Mouse (Mus musculus) large intestine, adult 2 months (tissue): ENCODE results near the gene Tmed1. TPM values are rescaled to one million over a fixed set of nuclear protein-coding genes. Genes with fewer than 3 reads are reported as not detected.
"Not testable (repeated sequence)": the region's sequence is repeated elsewhere in the genome, so short reads cannot be mapped to it uniquely, and the experiment has no call there.

Experiments
- DNase-seq: peaks from one replicate; pipeline ENCODE4 v3.0.0-alpha.2; 2012; ENCODE audit warnings: low read depth, low spot score
- WGBS: fragments of 180-500 bp; shearing (Covaris S2); methylation state at CpG from one replicate; pipeline ENCODE4 v1.1.7; 2018; 5-methylcytosine and 5-hydroxymethylcytosine counted together
- polyA plus RNA-seq: library from polyadenylated mRNA; depleted of rRNA; stranded (reverse); fragments of >200 nt; gene quantifications from 2 replicates; pipeline ENCODE4 v1.2.3, GENCODE M21; 2012; rRNA removed

Tmed1 gene
- polyA plus RNA-seq = 11.6 and 15.5 TPM in 2 replicates

DNA sequence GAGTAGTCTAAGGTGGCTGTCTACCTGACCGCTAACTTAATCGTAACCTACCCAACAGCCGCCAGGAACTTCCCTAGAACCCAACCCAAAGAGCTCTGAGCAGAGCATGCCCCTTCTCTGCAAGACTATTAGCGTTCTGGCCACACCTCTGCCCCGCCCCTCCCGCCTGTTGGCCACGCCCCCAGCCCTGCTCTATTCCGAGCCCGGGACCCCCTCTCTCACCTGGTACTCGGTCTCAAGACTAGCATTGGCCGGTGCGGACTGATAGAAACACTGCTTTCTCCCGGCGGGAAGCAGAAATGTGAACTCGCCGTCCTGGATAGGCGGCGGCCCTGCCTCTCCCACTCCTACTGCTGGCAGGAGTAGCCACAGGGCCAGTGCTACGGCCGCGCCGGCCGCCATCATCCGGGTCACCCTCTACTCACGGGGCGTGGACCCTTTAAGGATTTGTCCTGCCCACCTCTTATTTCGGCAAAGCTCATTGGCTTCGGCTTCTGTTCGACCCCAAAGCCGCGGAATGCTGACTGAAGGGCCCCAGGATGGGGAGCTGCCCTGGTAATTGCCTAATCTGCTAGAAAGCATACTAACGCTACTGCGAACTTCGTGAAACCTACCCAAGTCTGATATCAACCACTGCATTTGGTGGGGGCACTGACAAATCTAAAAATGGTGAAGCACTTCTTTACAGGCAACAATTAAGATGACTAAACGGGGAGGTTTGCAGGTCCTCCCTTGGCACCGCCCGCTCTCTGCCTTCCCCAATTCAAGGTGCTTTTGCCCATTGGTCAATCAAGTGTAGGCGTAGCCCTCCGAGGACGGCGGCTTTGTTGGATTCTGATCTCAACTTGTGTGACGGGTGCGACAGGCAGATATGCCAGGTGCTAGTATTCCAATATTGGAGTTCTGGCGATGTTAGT is at the start of gene Tmed1:
Tmed1 (minus strand) TSS at position 481 of the 917 bp plus-strand sequence.
- WGBS = under 1% methylated on average over 44 of the region's 44 CpGs
- peak; percentile 64 for DNase-seq

DNA sequence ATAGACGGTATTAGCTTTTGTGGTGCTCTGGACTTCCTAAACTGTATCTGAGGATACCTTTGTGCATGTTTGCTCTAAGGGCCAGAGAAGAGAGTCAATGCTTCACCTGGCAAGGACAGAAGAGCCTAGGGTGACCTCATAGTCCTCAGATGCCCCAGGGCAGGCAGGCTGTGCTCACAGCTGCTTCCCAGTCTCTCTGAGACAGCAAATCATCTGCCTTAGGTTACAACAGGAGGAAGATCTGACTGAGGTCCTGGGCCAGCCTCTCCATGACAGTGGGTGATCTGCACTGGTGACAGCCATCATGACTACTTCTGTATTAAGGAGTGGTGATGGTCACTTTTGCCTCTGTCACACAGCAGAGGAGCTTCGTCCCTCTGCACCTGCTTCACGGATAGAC is 49.1 kb upstream of the Tmed1 start:
- WGBS = 96% methylated on average over 3 of the region's 3 CpGs

DNA sequence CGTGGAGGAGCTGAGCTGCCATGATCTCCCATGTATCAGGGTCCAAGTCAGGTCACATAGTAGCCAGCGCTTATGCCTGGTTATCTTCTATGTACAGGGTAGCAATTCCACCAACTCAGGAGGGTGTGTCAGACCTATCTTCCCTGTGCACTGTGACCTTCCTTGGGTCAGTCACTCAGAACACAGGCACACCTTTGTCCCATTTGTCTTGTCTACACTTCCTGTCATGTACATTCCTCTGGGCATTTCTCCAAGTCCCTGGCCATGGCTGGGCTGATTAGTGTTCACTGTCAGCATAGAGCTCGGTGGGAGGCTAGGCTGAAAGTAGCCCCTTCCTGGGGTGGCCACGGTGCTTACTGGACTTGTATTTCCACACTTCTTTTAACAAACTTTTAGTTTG is 48.3 kb upstream of the Tmed1 start:
- peak; percentile 46 for DNase-seq
- WGBS = 33% methylated on average over 4 of the region's 4 CpGs

More for the DNA sequence above, 49.1 kb upstream of the Tmed1 start:
- DNase-seq = no peak

DNA sequence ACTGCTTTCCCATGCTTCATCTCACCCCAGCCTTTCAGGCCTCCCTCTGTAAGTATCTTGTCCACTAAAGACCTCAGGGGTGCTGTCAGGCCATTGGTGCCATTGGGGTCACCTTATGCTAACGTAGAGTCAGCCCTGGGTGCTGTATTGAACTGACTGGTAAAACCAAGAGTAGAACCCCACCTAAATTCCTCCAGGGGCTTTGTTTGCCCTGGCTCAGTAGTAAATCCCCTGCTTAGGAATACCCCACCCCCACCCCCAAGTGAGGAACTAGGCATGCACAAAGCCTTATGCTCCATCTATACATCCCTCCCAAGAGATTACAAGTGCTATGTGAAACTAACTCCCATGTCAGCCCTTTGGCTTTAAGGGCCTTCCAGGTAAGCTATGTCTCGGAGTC is 47.5 kb upstream of the Tmed1 start:
- DNase-seq = no peak
- WGBS = 93% methylated on average over 2 of the region's 2 CpGs

DNA sequence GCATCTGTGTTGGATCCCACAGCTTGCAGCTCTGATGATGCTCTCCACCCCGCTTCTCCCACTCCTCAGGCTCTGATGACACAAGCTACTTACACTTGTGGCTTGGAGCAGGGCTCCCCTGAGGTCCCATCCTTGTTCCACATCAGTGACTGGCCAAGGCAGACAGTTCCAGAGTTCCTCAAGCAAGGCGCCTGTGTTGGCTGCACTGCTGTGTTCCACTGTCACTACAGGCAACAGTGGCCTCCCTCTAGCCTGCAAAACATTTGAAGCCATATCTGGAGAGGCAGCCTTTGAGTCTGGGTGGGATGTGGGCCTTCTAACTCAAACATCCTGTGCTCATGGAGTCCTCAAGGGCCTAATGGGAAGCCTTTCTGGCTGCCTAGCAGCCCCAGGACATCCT is 46.9 kb upstream of the Tmed1 start:
- 91% methylated on average over 2 of the region's 2 CpGs for WGBS
- no peak for DNase-seq

DNA sequence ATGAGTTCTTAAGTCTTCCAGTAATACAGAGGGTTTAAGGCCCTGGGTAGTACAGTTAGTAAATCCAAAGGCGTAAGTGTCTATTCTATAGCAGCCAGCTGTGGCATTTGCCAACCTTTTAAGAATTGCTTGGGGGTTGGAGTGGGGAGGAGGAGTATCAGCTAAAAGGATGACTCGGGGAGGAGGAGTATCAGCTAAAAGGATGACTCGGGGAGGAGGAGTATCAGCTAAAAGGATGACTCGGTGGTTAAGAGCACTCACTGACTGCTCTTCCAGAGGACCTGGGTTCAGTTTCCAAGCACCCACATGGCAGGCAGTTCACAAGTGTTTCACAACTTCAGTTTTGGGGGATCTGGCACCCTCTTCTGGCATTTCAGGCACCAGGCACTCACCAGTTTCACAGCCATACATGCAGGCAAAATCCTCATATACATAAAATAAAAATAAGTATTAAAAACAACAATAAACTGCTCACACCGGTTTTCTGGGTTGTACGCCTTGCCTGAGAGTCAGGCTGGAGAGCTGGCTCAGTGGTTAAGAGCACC is 45.2 kb upstream of the Tmed1 start:
- WGBS = 87% methylated on average over 6 of the region's 6 CpGs
- DNase-seq = no peak

DNA sequence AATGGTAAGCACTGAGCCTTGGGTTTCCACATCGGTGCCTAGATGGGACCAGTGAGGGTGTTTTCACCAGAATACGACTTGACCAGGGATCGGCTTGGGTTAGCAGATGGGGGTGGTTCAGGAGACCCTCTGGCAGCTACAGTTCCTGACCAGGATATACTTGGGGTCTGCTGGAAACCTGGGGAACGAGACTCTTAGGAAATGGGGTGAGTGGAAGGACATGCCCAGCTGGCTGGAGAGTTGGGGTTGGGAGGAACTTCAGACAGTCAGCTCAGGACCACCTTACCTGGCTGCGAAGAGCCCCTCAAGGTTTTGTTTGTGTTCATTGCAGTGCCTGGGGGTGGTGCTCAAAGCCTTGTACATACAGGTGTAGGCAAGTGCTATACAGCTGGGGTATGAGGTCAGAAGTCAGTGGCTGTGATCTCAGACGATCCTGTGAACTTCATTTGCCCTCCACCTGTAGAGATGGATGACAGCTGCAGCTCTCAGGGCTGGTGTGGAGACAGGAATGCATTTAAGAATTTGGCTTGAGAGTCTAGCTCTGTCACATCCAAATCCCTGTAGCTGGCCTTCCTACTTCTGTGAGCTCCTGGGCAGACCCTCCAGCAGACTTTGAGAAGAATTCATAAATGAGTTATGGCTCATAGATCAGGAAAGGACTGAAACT is 43.7 kb upstream of the Tmed1 start:
- DNase-seq = no peak
- WGBS = 79% methylated on average over 6 of the region's 6 CpGs

DNA sequence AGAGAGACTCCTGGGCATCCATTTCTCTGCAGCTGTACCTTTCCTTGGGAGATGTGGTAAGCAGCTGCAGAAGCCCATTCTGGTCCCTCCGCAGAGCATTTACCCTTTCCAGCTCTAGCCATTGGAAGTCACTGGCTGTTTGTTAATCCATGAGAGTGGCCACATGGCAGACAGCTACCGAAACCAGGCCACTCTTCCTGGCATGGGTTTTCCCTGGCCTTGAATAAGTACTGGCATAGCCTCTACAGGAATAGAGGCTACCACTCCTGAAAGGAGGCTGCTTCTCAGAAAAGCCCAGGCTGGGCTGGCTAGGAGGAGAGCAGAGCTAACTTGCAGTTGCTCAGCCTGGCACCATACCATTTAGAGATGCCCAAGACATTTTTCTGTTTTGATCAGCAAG is 41.0 kb upstream of the Tmed1 start:
- DNase-seq = no peak
- 94% methylated on average over 2 of the region's 2 CpGs for WGBS

DNA sequence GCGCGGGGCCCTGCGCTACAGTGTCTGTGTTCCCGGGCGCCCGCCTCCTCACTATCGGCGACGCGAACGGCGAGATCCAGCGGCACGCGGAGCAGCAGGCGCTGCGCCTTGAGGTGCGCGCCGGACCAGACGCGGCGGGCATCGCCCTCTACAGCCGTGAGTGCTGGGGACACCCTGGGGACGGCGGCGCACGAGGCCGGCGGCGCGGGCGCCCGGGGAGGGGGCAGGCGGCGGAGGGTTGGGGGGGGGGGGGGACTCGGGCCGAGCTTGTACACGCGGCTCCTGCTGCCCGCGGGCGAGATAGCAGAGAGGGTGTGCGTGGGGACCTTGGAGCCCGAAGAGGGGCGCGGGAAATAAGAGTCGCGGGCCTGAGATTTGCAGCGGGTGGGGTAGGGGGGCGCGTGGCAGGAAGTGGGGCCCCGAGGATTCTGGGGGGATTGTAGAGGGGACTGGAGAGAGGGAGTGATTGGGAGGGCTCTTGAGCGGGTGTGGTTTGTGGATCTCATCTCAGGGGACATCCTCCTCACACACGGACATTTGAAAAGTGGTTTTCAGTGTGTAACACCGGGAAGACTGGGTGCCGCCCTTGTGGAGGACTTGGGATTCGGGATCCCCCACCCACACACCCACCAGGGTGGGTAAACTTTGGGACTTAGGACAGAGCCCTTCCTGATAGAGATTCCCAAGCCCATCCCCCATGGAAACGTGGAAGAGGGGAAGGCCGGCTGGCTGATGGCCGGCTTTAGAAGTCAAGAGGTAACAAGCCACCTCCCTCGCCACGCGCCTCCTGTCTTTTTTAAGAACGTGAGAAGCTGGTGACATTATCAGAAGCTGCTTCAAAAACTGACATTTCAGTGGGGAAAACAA is 37.3 kb upstream of the Tmed1 start:
- peak; percentile 42 for DNase-seq
- WGBS = under 1% methylated on average over 64 of the region's 66 CpGs

DNA sequence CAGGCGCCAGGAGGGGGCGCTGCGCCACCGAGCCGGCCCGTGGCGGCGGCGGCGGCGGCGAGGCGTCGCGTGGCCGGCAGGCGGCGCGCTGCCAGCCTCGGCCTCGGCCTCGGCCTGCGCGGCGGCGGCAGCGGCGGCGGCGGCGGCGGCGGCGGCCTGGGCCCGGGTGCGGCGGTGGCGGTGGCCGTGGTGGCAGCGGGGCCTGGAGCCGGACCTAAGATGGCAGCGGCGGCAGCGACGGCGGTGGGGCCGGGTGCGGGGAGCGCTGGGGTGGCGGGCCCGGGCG is 36.7 kb upstream of the Tmed1 start, which contains the start of gene Carm1:
Carm1 (plus strand) TSS at position 106 of the 286 bp plus-strand sequence.
- 9% methylated on average over 52 of the region's 52 CpGs for WGBS
- no peak for DNase-seq

DNA sequence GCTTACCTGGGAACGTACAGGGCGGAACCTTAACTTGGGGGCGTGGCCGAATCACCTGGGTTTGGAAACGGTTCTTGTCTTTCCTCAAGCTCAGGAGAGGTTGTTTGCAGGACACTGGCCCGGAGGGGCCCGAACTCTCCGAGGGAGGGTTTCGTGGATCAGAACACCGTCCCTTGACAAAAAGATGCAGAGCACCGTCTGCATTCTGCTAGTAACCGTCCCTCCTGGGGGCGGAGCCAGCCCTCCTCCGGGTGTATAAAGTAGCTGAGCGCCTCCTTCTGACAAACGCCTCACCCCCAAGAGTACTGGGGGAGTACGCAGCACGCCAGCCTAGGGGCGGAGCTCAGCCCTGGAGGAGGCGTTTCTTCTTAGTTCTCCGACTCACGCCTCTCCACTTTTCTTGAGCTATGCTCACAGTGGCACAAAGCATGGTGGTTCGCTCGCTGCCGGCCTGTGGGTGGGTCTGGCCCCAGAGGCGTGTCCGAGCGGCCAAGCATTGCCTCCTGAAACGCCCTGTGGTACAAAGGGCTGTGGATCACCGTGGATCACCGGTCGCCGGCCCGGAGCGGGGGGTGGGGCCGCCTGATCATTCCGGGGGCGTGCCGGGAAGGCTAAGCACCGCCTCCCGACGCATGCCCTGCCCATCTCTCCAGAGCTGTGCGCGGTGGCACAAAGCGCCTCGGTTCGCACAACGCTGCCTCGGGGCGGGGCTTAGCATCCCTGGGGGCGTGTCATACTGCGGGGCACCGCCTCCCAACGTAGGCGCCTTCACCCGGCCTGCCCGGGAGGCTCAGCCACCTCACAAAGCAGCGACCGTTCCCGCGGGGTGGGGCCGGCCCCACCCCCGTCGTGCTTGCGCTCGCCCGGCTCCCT is 36.1 kb upstream of the Tmed1 start:
- peak; percentile 89 for DNase-seq
- 1% methylated on average over 67 of the region's 67 CpGs for WGBS

DNA sequence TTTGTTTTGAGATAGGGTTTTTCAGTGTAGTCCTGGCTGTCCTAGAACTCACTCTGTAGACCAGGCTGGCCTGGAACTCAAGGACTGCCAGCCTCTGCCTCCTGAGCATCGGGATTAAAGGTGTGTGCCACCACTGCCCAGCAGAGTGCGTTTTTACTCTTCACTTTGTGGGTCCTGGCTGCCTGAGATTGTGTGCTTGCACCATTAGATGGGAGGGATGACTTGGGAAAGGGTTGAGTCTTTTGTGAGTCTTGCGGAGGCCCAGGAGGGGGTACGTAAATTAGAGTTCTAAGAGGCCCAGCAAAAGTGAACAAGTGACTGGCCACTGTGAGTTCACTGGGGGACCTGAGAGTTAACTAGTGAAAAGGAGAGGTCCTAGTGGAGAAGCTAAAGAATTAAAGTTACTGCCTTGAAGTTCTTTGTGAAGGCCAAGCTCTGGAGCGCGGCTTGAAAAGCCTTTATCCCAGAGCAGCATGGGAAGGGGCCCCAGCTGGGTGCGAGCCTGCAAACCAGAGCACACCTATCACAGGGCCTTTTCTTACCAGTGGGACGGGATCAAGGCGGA is 35.4 kb upstream of the Tmed1 start:
- no peak for DNase-seq
- whole genome bisulfite sequencing = 11% methylated on average over 9 of the region's 9 CpGs

DNA sequence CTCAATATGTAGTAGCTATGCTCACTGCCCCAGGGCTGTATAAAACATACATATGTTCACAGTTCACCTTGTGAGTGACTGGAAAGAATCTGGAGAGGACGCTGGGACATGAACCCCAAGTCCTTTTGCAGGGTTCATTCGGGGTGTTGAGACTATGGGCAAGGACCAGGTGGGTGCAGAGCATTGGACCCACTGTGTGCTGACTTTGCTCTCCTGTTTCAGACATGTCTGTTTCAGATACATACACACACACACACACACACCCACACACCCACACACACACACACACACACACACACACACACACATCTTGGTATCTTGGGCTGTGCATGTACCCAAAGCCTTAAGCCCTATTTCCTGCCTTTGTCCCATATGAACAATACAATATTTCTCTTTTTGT is 31.9 kb upstream of the Tmed1 start:
- 93% methylated on average over 2 of the region's 2 CpGs for WGBS
- not testable (repeated sequence) for DNase-seq

DNA sequence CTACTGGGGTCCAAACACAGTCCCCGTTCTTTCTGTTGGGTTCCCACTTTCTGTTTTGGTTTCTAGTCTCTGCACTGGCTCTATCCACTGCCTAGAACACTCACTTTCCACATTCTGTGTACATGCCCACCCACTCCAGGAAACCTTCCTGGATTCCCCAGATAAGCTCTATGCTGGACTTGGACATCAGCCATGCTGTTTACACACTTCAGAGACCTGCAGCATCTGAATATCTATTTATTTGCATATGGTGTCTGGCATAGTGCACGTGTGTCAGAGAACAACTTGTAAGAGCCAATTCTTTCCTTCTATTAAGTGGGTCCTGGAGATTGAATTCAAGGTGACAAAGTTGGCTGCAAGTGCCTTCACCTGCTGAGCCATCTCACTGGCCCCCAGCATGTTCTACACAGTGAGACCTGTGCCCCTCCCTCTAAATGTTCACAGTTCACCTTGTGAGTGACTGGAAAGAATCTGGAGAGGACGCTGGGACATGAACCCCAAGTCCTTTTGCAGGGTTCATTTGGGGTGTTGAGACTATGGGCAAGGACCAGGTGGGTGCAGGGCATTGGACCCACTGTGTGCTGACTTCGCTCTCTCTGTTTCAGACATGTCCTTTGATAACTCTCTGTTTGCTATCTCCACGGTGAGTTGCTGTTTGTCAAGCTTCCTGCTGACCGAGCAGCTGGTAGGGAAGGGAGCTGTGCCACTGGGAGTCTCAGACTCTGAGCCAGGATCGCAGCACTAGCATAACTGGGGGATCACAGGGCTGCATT is 30.1 kb upstream of the Tmed1 start:
- DNase-seq = no peak
- 49% methylated on average over 7 of the region's 7 CpGs for WGBS

DNA sequence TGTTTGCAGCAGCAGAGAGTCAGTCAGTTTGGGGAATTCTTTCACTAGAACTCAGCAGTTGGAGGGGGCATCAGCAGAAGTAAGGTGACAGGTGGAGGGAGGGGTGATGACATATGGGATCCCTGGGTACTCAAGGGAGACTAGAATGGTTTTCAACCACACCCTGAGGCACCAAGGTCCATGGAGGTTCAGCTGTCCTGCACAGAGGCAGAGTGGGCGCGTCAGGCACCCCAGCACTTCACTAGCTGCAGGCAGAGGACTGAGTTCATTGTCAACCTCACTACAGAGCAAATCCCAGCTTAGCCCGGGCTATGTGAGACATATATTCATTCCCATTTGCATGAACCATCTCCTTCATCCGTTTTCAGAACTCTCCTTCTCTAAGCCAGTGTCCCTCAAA is 27.0 kb upstream of the Tmed1 start:
- WGBS = 66% methylated on average over 4 of the region's 4 CpGs
- DNase-seq = no peak

DNA sequence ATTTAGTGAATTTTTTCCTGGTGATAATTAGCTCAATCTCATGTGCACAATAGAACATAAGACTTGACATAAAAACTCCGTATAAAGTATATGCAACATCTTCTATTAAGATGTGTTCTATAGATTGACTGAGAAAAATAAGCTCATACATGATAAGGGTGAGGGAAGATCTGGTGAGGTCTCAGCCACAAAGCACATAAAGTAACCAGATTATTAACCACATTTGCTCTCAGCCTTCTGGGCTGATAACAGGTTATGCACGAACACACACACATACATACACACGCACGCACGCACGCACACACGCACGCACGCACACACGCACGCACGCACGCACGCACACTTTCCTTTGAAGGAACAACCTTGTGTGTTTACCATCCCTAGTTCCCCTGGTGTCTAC is 26.4 kb upstream of the Tmed1 start:
- no peak for DNase-seq
- WGBS = 90% methylated on average over 14 of the region's 14 CpGs

DNA sequence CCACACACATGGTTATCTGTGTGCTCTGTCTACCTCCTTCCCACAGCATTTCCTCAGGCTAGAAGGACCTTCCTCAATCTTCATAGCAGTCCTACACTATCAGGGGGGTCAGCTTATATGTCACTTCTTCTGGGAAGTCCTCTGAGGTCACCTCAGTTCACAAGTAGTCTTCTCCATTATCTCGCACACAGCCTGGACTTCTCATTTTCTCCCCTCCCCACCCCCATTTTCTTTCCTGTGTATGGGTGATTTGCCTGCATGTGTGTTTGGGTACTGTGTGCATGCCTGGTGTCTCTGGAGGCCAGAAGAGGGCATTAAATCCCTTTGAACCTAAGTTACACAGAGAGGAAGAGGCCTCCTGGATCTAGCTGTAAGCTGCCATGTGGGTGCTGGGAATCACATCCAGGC is 17.9 kb upstream of the Tmed1 start:
- DNase-seq = no peak
- 75% methylated on average over 1 of the region's 1 CpGs for WGBS
